Mouse (Mus musculus) G1E (cell line): ENCODE measurements around the gene Tepp. TPM values are rescaled to one million over a fixed set of nuclear protein-coding genes. Genes with fewer than 3 reads are reported as not detected.

Source experiments
- ATAC-seq: 2 replicates; pipeline ENCODE4 v1.8.0; 2016; ENCODE audit warnings: mild to moderate bottlenecking; ENCODE audit not compliant: insufficient number of reproducible peaks, poor library complexity, low FRiP score, severe bottlenecking; ENCODE audit errors: extremely low read depth
- DNase-seq: peaks from one replicate; pipeline ENCODE4 v3.0.0; 2012; ENCODE audit warnings: low spot score
- H3K27me3 ChIP-seq: 2 replicates; pipeline ENCODE4 v1.6.1; 2012; ENCODE audit warnings: mild to moderate bottlenecking, low read length, inconsistent platforms; ENCODE audit not compliant: insufficient read depth
- H3K36me3 ChIP-seq: replicated peaks from 2 replicates; pipeline ENCODE3; 2012; ENCODE audit warnings: mild to moderate bottlenecking, inconsistent platforms
- H3K4me1 ChIP-seq: 2 replicates; pipeline ENCODE4 v1.6.1; 2012; ENCODE audit warnings: low read depth, low read length, inconsistent platforms, mixed read lengths; ENCODE audit not compliant: insufficient read depth
- H3K4me3 ChIP-seq: 2 replicates; pipeline ENCODE4 v1.5.1; 2012; ENCODE audit warnings: low read depth, mild to moderate bottlenecking, inconsistent platforms, low read length, moderate library complexity, mixed read lengths
- H3K9me3 ChIP-seq: replicated peaks from 2 replicates; pipeline ENCODE4 v1.6.1; 2012; ENCODE audit warnings: inconsistent platforms
- CTCF ChIP-seq: IDR thresholded peaks from 2 replicates; pipeline ENCODE4 v1.5.1; 2012; ENCODE audit warnings: low read depth, low read length, inconsistent platforms, mixed read lengths
- GATA1 ChIP-seq: IDR thresholded peaks from 2 replicates; pipeline ENCODE4 v1.6.1; 2012; ENCODE audit warnings: borderline replicate concordance, low read length, inconsistent platforms, mixed read lengths
- GATA2 ChIP-seq: IDR thresholded peaks from 2 replicates; pipeline ENCODE4 v1.6.1; 2012; ENCODE audit warnings: low read depth, low read length, inconsistent platforms, borderline replicate concordance
- POLR2AphosphoS5 ChIP-seq: IDR thresholded peaks from 2 replicates; pipeline ENCODE4 v1.6.1; 2012; ENCODE audit warnings: low read depth, low read length, inconsistent platforms; ENCODE audit not compliant: insufficient replicate concordance
- TAL1 ChIP-seq: conservative IDR thresholded peaks from 2 replicates; pipeline ENCODE4 v1.6.1; 2012; ENCODE audit warnings: low read depth, low read length, inconsistent platforms, mixed read lengths
- polyA plus RNA-seq: library from polyadenylated mRNA; stranded (reverse); fragments of >175 nt; gene quantifications from 2 replicates; pipeline ENCODE4 v1.2.3, GENCODE M21; 2012
- total RNA-seq, 2 experiments: library from RNA; stranded (forward) in 1 of 2; stranded (reverse) in 1 of 2; fragments of 200-1000 nt in 1 of 2; fragments of >200 nt in 1 of 2; fragmentation: Nextera tagmentation in 1 of 2; gene quantifications; 2 replicates each; pipeline ENCODE4 v1.2.3; 2014 to 2017

Gene Tepp
- total and polyA plus RNA-seq, 3 experiments: not detected

- H3K4me3 ChIP-seq: no peak overlapping the region
- no peaks in the 10 kb centered on the region for H3K36me3 ChIP-seq
- no peaks in the 10 kb centered on the region for H3K9me3 ChIP-seq
- TF ChIP-seq TAL1: no peak
- no peak for TF ChIP-seq POLR2AphosphoS5
- TF ChIP-seq CTCF: no peak
- no peak for TF ChIP-seq GATA2
- TF ChIP-seq GATA1: no peak
- peaks cover 21% of the 10 kb centered on the region; the same call in 1 of the 2 replicates for H3K27me3 ChIP-seq
- no peak for DNase-seq
- no peak for ATAC-seq
- H3K4me1 ChIP-seq: no peaks in the 10 kb centered on the region
These were observed 2.5 kb downstream of the Tepp start for GRCm38 (mm10) chr8:95312836-95313235.

- no peak for ATAC-seq
- no peaks in the 10 kb centered on the region for H3K4me1 ChIP-seq
- no peaks in the 10 kb centered on the region for H3K36me3 ChIP-seq
- no peaks in the 10 kb centered on the region for H3K9me3 ChIP-seq
- no peak for TF ChIP-seq POLR2AphosphoS5
- TF ChIP-seq CTCF: no peak
- TF ChIP-seq TAL1: no peak
- no peak for TF ChIP-seq GATA2
- no peak for TF ChIP-seq GATA1
- peaks cover 27% of the 10 kb centered on the region; the same call in 1 of the 2 replicates for H3K27me3 ChIP-seq
- no peak overlapping the region for H3K4me3 ChIP-seq
- DNase-seq: no peak
These were observed 3.5 kb downstream of the Tepp start for GRCm38 (mm10) chr8:95313857-95314256.

- Histone ChIP-seq H3K27me3 (peaks cover 22% of the 10 kb centered on the region), H3K4me1 (no peaks in the 10 kb centered on the region), H3K36me3 (no peaks in the 10 kb centered on the region), H3K4me3 (no peak overlapping the region), H3K9me3 (no peaks in the 10 kb centered on the region)
- DNase-seq: no peak
- ATAC-seq: no peak
- no peak for TF ChIP-seq CTCF
These were observed 4.3 kb downstream of the Tepp start for GRCm38 (mm10) chr8:95314707-95315106.

DNA sequence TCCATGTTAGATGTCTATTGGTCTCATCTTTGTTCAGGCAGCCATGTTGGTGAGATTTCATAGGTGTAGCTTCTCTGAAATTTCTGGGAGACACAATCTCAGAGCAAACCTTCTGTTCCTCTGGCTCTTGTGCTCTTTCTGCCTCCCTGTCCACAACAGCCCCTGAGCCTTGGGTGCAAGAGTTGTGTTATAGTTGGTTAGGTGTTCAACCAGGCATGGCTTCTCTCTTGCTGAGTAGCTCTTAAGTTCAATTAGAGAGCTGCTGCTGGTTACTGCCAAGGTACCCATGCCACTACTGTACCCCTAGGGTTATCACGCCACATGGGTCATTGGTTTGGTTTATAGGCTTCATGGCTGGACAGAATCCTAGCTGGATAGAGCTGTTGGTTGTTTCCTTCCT, 5.0 kb downstream of the Tepp start:
- DNase-seq: no peak
- Histone ChIP-seq H3K4me1 (peaks cover 1% of the 10 kb centered on the region; the same call in 1 of the 2 replicates), H3K4me3 (no peak overlapping the region), H3K9me3 (no peaks in the 10 kb centered on the region), H3K27me3 (peaks cover 28% of the 10 kb centered on the region), H3K36me3 (no peaks in the 10 kb centered on the region)
- TF ChIP-seq GATA2 (no peak), CTCF (no peak), POLR2AphosphoS5 (no peak), TAL1 (no peak), GATA1 (no peak)
- ATAC-seq: no peak

GRCm38 (mm10) chr8:95320224-95321139, 10.1 kb downstream of the Tepp start:
- Histone ChIP-seq H3K4me1 (peaks cover 6% of the 10 kb centered on the region), H3K4me3 (no peak overlapping the region), H3K9me3 (no peaks in the 10 kb centered on the region), H3K27me3 (peaks cover 24% of the 10 kb centered on the region), H3K36me3 (peaks cover 15% of the 10 kb centered on the region)
- ATAC-seq (no peak), DNase-seq (no peak)
- no peak for TF ChIP-seq GATA1
- no peak for TF ChIP-seq CTCF
- TF ChIP-seq POLR2AphosphoS5: no peak
- TF ChIP-seq GATA2: no peak
- TF ChIP-seq TAL1: no peak

- H3K36me3 ChIP-seq: peaks cover 42% of the 10 kb centered on the region
- H3K4me1 ChIP-seq: peaks cover 13% of the 10 kb centered on the region
- no peak overlapping the region for H3K4me3 ChIP-seq
- DNase-seq (no peak), ATAC-seq (no peak)
- H3K9me3 ChIP-seq: no peaks in the 10 kb centered on the region; the same call in 1 of the 2 replicates
- TF ChIP-seq GATA1 (no peak), GATA2 (no peak), POLR2AphosphoS5 (no peak), TAL1 (no peak), CTCF (no peak)
- H3K27me3 ChIP-seq: peaks cover 23% of the 10 kb centered on the region
These were observed 12.8 kb downstream of the Tepp start for GRCm38 (mm10) chr8:95323201-95323600.

GRCm38 (mm10) chr8:95324646-95325045, 14.3 kb downstream of the Tepp start:
- peaks cover 56% of the 10 kb centered on the region for H3K36me3 ChIP-seq

More at GRCm38 (mm10) chr8:95324646-95325045, 14.3 kb downstream of the Tepp start:
- no peak overlapping the region for H3K4me3 ChIP-seq
- H3K4me1 ChIP-seq: peaks cover 15% of the 10 kb centered on the region
- ATAC-seq: no peak
- peaks cover 18% of the 10 kb centered on the region for H3K27me3 ChIP-seq
- peaks cover 4% of the 10 kb centered on the region; the same call in 1 of the 2 replicates for H3K9me3 ChIP-seq
- TF ChIP-seq GATA1 (no peak), GATA2 (no peak)
- DNase-seq: no peak
